Mouse (Mus musculus) layer of hippocampus, adult 9-10 months (tissue): ENCODE results near the gene Sspo.
"Not testable (repeated sequence)": the region's sequence is repeated elsewhere in the genome, so short reads cannot be mapped to it uniquely, and the experiment has no call there.

Experiments used
- DNase-seq: peaks from one replicate; pipeline ENCODE4 v3.0.0; 2022; ENCODE audit warnings: low spot score

Gene Sspo

DNA sequence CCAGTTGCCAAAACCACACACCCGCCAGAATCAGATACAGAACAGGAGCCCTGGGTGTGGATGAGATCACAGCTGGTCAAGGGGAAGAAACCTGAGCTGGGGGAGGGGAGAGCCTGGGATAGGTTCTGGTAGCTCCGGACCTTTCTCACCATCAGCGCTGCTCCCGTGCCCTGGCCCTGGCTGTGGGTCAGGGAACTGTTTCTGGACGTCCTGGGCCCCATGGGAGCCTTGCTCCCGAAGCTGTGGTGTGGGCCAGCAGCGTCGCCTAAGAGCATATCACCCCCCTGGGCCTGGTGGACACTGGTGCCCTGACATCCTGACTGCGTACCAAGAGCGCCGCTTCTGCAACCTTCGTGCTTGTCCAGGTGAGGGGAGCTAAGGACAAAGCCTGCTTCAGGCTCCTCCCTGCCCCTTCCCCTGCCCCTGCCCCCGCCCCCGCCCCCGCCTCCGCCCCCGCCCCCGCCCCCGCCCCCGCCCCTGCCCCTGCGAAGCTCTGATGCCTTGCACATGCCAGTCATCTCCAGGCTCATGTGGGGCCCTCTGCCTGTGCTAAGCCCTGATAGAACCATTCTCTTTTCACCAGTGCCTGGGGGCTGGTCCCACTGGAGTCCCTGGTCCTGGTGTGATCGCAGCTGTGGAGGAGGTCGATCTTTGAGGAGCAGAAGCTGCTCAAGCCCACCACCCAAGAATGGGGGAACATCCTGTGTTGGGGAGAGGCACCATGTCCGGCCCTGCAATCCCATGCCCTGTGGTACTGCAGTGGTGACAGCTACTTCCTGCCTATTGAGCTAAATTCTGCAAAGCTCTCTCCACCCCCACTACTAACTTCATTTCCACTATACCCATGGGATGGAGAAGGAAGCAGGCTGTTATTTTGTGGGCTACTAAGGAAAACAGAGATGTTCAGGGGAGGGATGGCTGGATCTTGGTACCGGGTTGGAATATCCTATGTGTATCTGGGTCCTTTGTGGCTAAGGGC is 40.0 kb downstream of the Sspo start:
- DNase-seq: no peak

- no peak for DNase-seq
Observed at GRCm38 (mm10) chr6:48489741-48490140, 41.7 kb downstream of the Sspo start.

DNA sequence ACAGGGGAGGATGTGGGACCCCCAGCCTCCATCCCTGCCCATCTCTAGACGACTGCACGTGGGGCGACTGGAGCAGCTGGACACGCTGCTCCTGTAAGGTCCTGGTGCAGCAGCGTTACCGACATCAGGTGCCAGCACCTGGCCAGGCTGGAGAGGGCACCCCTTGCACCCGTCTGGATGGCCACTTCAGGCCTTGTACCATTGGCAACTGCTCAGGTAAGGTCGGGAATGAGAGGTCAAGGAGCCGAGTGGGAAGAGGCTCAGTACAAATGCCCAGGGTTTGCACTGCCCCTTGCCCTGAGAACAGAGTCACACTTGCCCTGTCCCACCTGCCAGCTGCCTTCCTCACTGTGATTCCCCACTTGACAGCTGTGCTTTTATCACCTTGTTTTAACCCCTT is 43.3 kb downstream of the Sspo start:
- no peak for DNase-seq

DNA sequence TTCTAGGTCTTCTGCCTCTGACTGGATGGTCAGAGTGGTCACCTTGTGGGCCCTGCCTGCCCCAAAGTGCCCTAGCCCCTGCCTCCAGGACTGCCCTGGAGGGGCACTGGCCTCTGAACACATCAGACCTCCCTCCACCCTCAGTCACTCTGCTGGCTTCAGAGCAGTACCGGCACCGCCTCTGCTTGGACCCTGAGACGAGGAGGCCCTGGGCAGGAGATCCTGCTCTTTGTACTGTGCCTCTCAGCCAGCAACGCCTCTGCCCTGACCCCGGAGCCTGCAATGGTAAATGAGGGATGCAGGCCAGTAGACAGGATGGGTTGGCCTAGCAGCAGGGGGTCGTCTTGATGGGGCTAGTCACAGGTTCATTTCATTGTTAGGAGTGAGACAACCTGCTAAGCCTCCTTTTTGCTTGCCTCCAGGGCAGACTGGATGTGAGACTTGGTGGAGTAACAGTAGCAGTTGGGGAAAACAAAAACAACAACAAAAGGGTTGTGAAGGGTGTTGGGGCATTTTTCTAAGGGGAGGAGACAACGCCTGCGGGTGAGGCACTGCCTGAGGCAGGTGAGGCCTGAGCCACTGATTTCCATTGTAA is 45.2 kb downstream of the Sspo start:
- no peak for DNase-seq

DNA sequence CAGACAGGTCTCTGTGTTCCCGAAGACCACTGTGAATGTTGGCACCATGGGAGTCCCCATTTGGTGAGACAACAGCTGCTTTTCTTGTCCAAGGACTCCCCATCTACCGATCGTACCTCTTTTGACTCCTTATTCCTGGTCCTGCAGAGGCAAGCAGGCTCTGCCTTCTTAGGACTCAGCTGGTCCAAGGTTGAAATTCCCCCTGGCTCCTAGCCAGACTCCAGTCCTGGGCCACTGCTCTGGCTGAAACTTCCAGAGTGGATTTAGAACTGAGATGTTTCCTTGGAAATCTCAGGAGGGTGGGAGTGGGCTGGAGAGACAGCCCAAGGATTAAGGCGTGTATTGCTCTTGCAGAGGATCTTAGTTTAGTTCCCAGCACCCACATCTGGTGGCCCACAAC is 49.5 kb downstream of the Sspo start:
- DNase-seq: no peak

GRCm38 (mm10) chr6:48503847-48504240 is 55.8 kb downstream of the Sspo start:
- DNase-seq: no peak

DNA sequence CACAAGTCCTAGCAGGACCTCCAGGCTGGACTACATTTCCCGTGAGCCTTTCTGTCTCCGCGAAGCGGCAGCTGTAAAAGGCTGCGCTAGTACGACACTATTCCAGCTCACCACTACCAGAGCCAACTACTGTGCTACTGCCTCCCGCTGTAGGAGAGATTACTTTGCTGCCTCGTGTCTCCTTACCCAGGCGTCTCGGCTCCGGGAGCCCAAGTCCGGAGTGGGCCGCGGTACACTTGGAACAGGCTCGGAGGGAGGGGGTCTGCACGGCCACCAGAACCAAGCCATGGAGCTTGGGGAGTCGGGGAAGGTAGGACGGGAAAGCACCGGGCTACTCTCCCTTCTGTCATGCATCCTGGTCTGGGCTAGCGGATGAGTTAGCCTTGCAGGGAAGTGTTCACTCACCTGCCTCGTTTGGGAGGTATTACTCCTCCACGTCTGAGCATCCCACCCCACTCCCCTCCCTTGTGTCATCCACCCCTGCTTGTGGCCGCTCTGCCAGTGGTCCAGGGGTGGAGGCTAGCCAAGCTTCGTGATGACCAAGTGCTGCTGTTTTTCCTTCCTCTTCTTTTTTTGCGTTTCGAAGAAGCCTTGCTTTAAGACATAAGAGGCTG is 56.3 kb downstream of the Sspo start:
- peak; percentile 53 for DNase-seq

DNA sequence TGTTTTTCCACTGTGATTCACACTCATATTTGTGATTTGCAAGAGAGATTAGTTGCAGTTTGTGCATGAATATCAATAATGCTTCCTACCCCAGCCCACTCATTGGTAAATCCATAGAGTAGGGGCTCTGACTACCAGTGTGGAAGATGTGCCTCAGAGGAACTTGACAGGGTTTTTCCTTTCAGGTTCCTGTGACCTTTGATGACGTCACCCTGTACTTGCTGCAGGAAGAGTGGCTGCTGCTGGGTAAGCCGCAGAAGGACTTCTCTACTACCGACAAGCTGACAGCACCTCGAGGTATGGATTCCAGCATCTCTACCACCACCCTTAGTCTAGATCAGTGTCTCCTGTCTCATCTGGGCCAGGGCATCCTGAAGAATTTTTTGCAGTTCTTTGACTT is 60.1 kb downstream of the Sspo start:
- DNase-seq: no peak

DNA sequence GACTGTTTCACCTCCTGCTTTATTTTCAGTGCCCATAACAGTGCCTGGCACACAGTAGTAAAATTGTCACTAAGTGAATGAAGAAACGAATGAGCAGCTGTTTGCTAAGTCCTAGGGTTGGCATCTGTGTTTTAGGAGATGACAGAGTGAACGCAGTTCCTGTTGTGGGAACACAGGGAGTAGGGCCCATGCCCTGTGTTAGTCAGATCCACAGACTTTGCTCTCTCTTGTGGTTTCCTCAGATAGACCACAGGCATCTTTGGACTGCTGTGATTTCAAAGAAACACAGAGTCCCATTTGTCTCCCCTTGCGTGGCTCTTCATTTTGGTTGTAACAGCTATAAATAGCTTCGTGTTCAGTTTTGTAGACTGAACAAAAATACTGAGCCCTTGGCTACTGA is 62.4 kb downstream of the Sspo start:
- DNase-seq: no peak

DNA sequence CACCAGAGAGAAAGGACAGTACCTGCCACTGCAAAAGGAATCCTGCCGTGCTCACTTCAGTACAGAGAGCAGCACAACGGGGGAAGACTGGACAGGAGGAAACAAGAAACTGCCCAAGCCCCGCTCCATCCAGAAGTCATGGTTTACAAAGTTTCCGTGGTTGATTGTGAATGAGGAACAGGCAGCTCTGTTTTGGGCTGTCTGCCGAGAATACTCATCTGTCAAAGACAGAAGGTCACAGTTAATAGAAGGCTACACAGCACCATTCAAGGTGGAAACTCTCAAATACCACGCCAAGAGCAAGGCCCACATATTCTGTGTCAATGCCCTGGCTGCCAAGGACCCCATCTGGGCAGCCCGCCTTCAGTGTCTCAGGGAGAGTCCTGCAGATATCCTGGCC is 63.8 kb downstream of the Sspo start:
- DNase-seq: no peak

GRCm38 (mm10) chr6:48524882-48525281 is 76.9 kb downstream of the Sspo start:
- not testable (repeated sequence) for DNase-seq

GRCm38 (mm10) chr6:48527901-48528300 is 79.9 kb downstream of the Sspo start:
- DNase-seq: no peak

GRCm38 (mm10) chr6:48529261-48529660 is 81.2 kb downstream of the Sspo start:
- DNase-seq: no peak

DNA sequence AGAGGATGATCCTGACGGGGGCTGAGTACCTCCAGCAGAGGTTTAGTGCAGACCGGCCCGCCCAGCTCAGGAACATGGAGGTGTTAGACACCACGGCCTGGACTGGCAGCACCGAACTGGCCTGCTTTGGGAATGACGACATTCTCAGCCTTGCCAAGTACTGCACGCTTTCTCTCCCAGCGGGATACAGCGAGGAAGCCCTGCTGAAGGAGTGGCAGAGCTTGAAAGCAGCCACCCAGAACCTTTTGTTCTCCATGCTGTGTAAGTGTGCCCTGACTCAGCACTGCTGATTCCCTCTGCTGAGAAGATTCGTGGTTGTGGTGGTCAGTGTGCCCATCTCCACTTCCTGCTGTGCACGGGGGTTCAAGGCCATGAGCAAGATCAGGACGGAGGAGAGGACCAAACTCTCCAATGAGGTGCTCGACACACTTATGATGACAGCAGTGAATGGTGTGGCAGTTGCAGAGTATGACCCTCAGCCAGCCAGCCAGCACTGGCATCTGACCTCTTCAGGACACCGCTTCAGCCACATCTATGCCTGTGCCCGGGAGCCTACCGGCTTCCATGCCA is 81.9 kb downstream of the Sspo start:
- no peak for DNase-seq

GRCm38 (mm10) chr6:48530862-48531261 is 82.8 kb downstream of the Sspo start:
- DNase-seq: no peak

DNA sequence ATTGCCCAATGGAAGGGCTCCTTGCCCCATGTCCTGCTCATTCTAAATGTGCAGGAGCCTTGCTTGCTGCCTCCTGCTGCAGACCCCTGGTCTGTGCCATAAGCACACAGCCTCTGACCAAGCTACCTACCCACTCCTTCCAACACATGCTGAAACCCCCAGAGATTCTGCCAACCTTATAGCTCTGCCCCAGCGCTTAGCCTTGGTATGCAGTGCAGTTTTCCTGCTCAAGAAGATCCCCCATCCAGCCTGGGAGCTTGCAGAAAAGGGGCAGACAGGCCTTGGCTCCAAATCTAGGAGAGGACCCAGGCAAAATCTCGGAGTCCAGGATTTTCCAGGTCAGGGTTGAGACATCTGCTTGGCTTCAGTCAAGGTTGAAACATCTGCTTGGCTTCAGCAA is 85.4 kb downstream of the Sspo start:
- no peak for DNase-seq

- DNase-seq: no peak
Observed at GRCm38 (mm10) chr6:48534913-48535312, 86.9 kb downstream of the Sspo start.

GRCm38 (mm10) chr6:48536091-48536490 is 88.1 kb downstream of the Sspo start:
- no peak for DNase-seq

- DNase-seq: peak; percentile 73
Observed at GRCm38 (mm10) chr6:48537105-48537954, 89.3 kb downstream of the Sspo start, which contains the start of gene Atp6v0e2. Atp6v0e2 (plus strand) TSS chr6:48537615.

GRCm38 (mm10) chr6:48538841-48539737 is 91.1 kb downstream of the Sspo start:
- DNase-seq: peak; percentile 88

DNA sequence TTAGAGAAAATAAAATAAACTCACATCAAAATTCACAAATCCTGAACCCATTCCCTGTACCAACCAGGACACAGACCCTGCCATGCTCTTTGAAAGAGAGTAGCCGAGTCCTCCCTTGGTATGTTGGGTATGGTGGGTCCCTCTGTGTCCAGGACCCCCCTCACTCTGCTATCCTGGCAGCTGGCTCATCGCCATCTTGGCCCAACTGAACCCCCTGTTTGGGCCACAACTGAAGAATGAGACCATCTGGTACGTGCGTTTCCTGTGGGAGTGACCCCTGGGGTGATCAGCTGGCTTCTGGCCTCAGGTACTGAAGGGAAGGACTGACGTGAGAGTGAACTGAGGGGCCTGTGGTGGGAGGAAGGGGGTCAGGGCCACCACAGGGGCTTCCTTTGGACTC is 91.8 kb downstream of the Sspo start:
- no peak for DNase-seq
